Mouse (Mus musculus) liver, embryonic 11.5 days (tissue): Measurements from ENCODE around the gene Rrp12. TPM values are rescaled to one million over a fixed set of nuclear protein-coding genes. Genes with fewer than 3 reads are reported as not detected.

ENCODE experiments used
- ATAC-seq: fragments of 200-750 bp; cut with Nextera tagmentation; replicated peaks from 2 replicates; pipeline ENCODE4 v1.8.0; 2017; ENCODE audit warnings: moderate number of reproducible peaks, mild to moderate bottlenecking, moderate TSS enrichment, moderate library complexity; ENCODE audit not compliant: low FRiP score
- DNase-seq: peaks from one replicate; pipeline ENCODE4 v3.0.0-alpha.2; 2017; ENCODE audit warnings: low spot score
- H3K27ac ChIP-seq: fragments of 300-500 bp; sonication (generic); 2 replicates; pipeline ENCODE4 v1.5.1; 2014; ENCODE audit warnings: mild to moderate bottlenecking, low read depth, low read length, control low read depth
- H3K27me3 ChIP-seq: fragments of 300-500 bp; sonication (generic); replicated peaks from 2 replicates; pipeline ENCODE4 v1.6.1; 2014; ENCODE audit warnings: low read length, mixed read lengths; ENCODE audit not compliant: control insufficient read depth, insufficient read depth
- H3K36me3 ChIP-seq: fragments of 300-500 bp; sonication (generic); 2 replicates; pipeline ENCODE4 v1.6.1; 2014; ENCODE audit warnings: mild to moderate bottlenecking, low read length, moderate library complexity, mixed read lengths; ENCODE audit not compliant: control insufficient read depth, insufficient read depth
- H3K4me1 ChIP-seq: fragments of 300-500 bp; sonication (generic); replicated peaks from 2 replicates; pipeline ENCODE4 v1.6.1; 2014; ENCODE audit warnings: low read length, mixed read lengths; ENCODE audit not compliant: control insufficient read depth, insufficient read depth
- H3K4me2 ChIP-seq: fragments of 300-500 bp; sonication (generic); 2 replicates; pipeline ENCODE4 v1.6.1; 2014; ENCODE audit warnings: mild to moderate bottlenecking, control low read depth, moderate library complexity
- H3K4me3 ChIP-seq: fragments of 300-500 bp; sonication (generic); 2 replicates; pipeline ENCODE4 v1.5.1; 2014; ENCODE audit warnings: low read depth, low read length, control low read depth
- H3K9ac ChIP-seq: fragments of 300-500 bp; sonication (generic); 2 replicates; pipeline ENCODE4 v1.6.1; 2014; ENCODE audit warnings: low read depth, low read length, control low read depth
- H3K9me3 ChIP-seq: fragments of 300-500 bp; sonication (generic); 2 replicates; pipeline ENCODE4 v1.6.1; 2016; ENCODE audit warnings: low read length, inconsistent platforms, mixed read lengths; ENCODE audit not compliant: control insufficient read depth
- WGBS: fragments of 180-500 bp; shearing (Covaris S2); extraction: QIAGEN DNeasy Blood & Tissue Kit; methylation state at CpG from one replicate; pipeline ENCODE4 v1.1.7; 2014; 5-methylcytosine and 5-hydroxymethylcytosine counted together
- polyA plus RNA-seq: library from polyadenylated mRNA; unstranded; fragments of >200 nt; fragmentation: Nextera tagmentation; extraction: Ambion mirVana; gene quantifications from 2 replicates; pipeline ENCODE4 v1.2.1, GENCODE M21; 2014

Gene Rrp12
- polyA plus RNA-seq, 1 experiment from 2014 or later, result 29.5 TPM

- ATAC-seq, result no peak
- WGBS, result 61% methylated on average over 10 of the region's 10 CpGs
These were observed 78.6 kb downstream of the Rrp12 start for GRCm38 (mm10) chr19:41817325-41817724.

GRCm38 (mm10) chr19:41816915-41817314 lies 79.1 kb downstream of the Rrp12 start:
- Histone ChIP-seq H3K9me3 (no peaks in the 10 kb centered on the region), H3K27ac (no peak overlapping the region), H3K4me1 (peaks cover 13% of the 10 kb centered on the region), H3K36me3 (no peaks in the 10 kb centered on the region), H3K9ac (no peak overlapping the region), H3K4me2 (no peak overlapping the region), H3K4me3 (no peak overlapping the region), H3K27me3 (no peaks in the 10 kb centered on the region; the same call in 1 of the 2 replicates)
- ATAC-seq (no peak), DNase-seq (no peak)
- WGBS, result 67% methylated on average over 5 of the region's 5 CpGs

More at GRCm38 (mm10) chr19:41817325-41817724, 78.6 kb downstream of the Rrp12 start:
- Histone ChIP-seq H3K4me2 (no peak overlapping the region), H3K9ac (no peak overlapping the region), H3K27ac (no peak overlapping the region), H3K27me3 (no peaks in the 10 kb centered on the region; the same call in 1 of the 2 replicates), H3K36me3 (no peaks in the 10 kb centered on the region), H3K4me1 (peaks cover 13% of the 10 kb centered on the region), H3K9me3 (no peaks in the 10 kb centered on the region), H3K4me3 (no peak overlapping the region)
- no peak for DNase-seq

DNA sequence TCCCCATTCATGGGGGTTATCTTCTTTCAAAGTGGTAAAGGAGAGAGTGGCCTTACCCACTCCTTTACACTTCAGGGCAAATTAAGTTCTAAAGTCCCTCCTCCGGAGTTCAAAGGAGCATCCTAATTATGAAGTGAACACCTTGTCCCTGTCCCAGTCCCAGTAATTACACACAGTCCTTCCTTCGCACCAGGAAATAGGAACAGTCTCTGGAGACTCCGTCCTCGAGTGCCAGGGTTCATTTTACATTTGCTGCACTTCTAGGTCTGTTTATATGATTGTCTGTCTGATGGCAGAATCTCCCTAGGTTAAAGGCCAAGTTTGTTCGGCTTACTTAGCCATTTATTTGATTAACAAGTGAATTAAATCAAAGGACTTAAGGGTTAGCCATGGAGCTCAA lies 79.6 kb downstream of the Rrp12 start:
- Histone ChIP-seq H3K36me3 (no peaks in the 10 kb centered on the region), H3K4me2 (no peak overlapping the region)

GRCm38 (mm10) chr19:41813374-41813773 lies 82.6 kb downstream of the Rrp12 start:
- Histone ChIP-seq H3K9ac (no peak overlapping the region), H3K4me1 (peaks cover 17% of the 10 kb centered on the region), H3K4me3 (no peak overlapping the region), H3K4me2 (no peak overlapping the region), H3K27me3 (no peaks in the 10 kb centered on the region), H3K9me3 (no peaks in the 10 kb centered on the region), H3K36me3 (no peaks in the 10 kb centered on the region), H3K27ac (peak overlapping the region; percentile 41; the same call in 1 of the 2 replicates)
- WGBS, result 63% methylated on average over 4 of the region's 4 CpGs
- DNase-seq (no peak), ATAC-seq (peak; percentile 76)

More for the DNA sequence above, 79.6 kb downstream of the Rrp12 start:
- Histone ChIP-seq H3K4me3 (no peak overlapping the region), H3K9me3 (no peaks in the 10 kb centered on the region), H3K27me3 (no peaks in the 10 kb centered on the region; the same call in 1 of the 2 replicates), H3K4me1 (peaks cover 13% of the 10 kb centered on the region), H3K27ac (no peak overlapping the region), H3K9ac (no peak overlapping the region)
- no peak for DNase-seq
- 78% methylated on average over 5 of the region's 5 CpGs for WGBS
- no peak for ATAC-seq

Other genes with a start within 250 kb of the Rrp12 start
- 0.16 and 0.26 TPM in 2 replicates for gene Slit1, start 152.5 kb downstream of the Rrp12 start, polyA plus RNA-seq
- 55.6 and 63.4 TPM in 2 replicates for gene Arhgap19, start 94.1 kb downstream of the Rrp12 start, polyA plus RNA-seq
- gene Frat1, start 66.2 kb downstream of the Rrp12 start, polyA plus RNA-seq, result 19.5 and 19.9 TPM in 2 replicates
- 9.8 and 10.9 TPM in 2 replicates for gene Frat2, start 48.0 kb downstream of the Rrp12 start, polyA plus RNA-seq
- 871 and 874 TPM in 2 replicates for gene Pgam1, start 15.8 kb upstream of the Rrp12 start, polyA plus RNA-seq
- 101 and 109 TPM in 2 replicates for gene Exosc1, start 37.2 kb upstream of the Rrp12 start, polyA plus RNA-seq
- gene Zdhhc16, start 37.3 kb upstream of the Rrp12 start, polyA plus RNA-seq, result 58.9 and 63.0 TPM in 2 replicates
- gene Mms19, start 85.0 kb upstream of the Rrp12 start, polyA plus RNA-seq, result 27.9 and 29.1 TPM in 2 replicates
- gene Ubtd1, start 85.6 kb upstream of the Rrp12 start, polyA plus RNA-seq, result 6.7 and 7.3 TPM in 2 replicates
- gene Ankrd2, start 139.8 kb upstream of the Rrp12 start, polyA plus RNA-seq, result not detected in 2 replicates
- gene Hoga1, start 149.4 kb upstream of the Rrp12 start, polyA plus RNA-seq, result 8.1 and 10.1 TPM in 2 replicates
- gene 4933411K16Rik, start 156.1 kb upstream of the Rrp12 start, polyA plus RNA-seq, result 0.13 and 0.40 TPM in 2 replicates
- gene Morn4, start 190.2 kb upstream of the Rrp12 start, polyA plus RNA-seq, result 9.3 and 10.5 TPM in 2 replicates
- gene Pi4k2a, start 194.3 kb upstream of the Rrp12 start, polyA plus RNA-seq, result 17.6 and 18.1 TPM in 2 replicates
- 19.9 and 21.6 TPM in 2 replicates for gene Avpi1, start 232.9 kb upstream of the Rrp12 start, polyA plus RNA-seq